ENCODE assay signal across 30 mouse cellular contexts in the genomic region with DNA sequence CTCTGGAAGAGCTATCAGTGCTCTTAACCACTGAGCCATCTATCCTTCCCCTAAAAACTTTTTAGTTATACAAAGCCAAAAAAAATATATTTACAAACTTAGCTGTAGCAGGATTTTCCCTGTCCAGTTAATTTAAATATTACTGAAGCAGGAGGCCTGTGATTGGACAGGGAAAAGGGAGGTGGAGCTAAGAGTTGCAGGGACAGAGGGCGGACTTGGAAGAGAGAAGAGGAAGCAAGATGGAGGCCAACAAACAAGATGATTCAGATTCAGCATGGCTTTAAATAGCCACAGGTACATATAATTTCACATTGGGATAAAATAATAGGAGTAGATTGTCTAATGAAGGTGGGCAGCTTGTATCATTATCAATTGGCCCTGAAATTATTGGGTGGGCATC. TPM values are rescaled to one million over a fixed set of nuclear protein-coding genes. Genes with fewer than 3 reads are reported as not detected.
DNase-seq lines count a peak whose midpoint lies in the region; TF ChIP-seq lines count a peak whose summit lies in the region.
"Had no signal": no experiment of that assay in that cellular context is flagged by ENCODE, and none has a peak within 500 bp of the region (broad histone marks: within the 10 kb centered on the region; RNA-seq: fewer than 3 reads in every experiment).

No protein-coding gene starts in this region.

- TF ChIP-seq RAD21 in CH12.LX (IDR thresholded peaks at IDR 0.05; ENCODE audit: low read depth, low read length): no peak

- H3K36me3 ChIP-seq in CH12.LX (replicated peaks in 1 of 2; ENCODE audit: control insufficient read depth in 1 of 2, insufficient read depth in 1 of 2, low read length in 1 of 2): peaks cover 5 to 55% of the 10 kb centered on the region in 2 experiments
- no peaks in the 10 kb centered on the region for H3K36me3 ChIP-seq in ES-E14 (ENCODE audit: control insufficient read depth, insufficient read depth, low read length, poor library complexity, severe bottlenecking)
- H3K36me3 ChIP-seq: heart, embryonic 12.5 days; heart, embryonic 15.5 days had no signal

- no peak for TF ChIP-seq POLR2A in CH12.LX (IDR thresholded peaks at IDR 0.05; ENCODE audit: low read depth, low read length)

- in situ Hi-C loops in CH12.LX (cut with MboI; ENCODE audit: low pct_ligation_motif_present, low pct_unique_long_range_greater_than_20kb, low sequenced_read_pairs): no loop called here
- in situ Hi-C loops in ES-E14 (cut with MboI; ENCODE audit: low sequenced_read_pairs in 2 of 2, unreplicated experiment in 2 of 2): no loop called here

- peak; percentile 23 for DNase-seq in 3T3-L1 (ENCODE audit: low read depth, low spot score)
- peak; percentile 13 for DNase-seq in CH12.LX (ENCODE audit: extremely low read depth)
- no peak for DNase-seq in ES-E14 (ENCODE audit: low read depth, low spot score)
- DNase-seq in ZHBTc4 (ENCODE audit: low read depth, low spot score): peak; percentile 66
- DNase-seq in adrenal gland, postnatal 14 days: no peak
- DNase-seq in adrenal gland, adult (ENCODE audit: inconsistent age in 2 of 2, low spot score in 1 of 2): no peak
- DNase-seq: adrenal gland, postnatal 10 days; cerebellum, adult 11 months; cerebellum, adult 2 months; cerebellum, adult 9-11 months; cerebellum, postnatal 36 days; embryo, embryonic 11 days; forebrain, postnatal 0 days; gastrocnemius, adult 2 months; gastrocnemius, postnatal 14 days; heart, adult 18-20 months; heart, postnatal 10 days; heart, postnatal 4 days; kidney, adult 18-20 months; kidney, adult 9 months had no signal

- no peak overlapping the region for H3K27ac ChIP-seq in CH12.LX (ENCODE audit: insufficient read depth, low read depth)
- no peak overlapping the region for H3K27ac ChIP-seq in ES-E14 (ENCODE audit: insufficient read depth, low read depth, low read length, poor library complexity, severe bottlenecking)
- H3K27ac ChIP-seq: embryonic facial prominence, embryonic 10.5 days; embryonic facial prominence, embryonic 13.5 days; forebrain, embryonic 10.5 days; forebrain, embryonic 13.5 days; gastrocnemius, adult 2 months; heart, embryonic 15.5 days; hindbrain, embryonic 14.5 days; hindbrain, postnatal 0 days had no signal

- no peak overlapping the region for H3K9ac ChIP-seq in CH12.LX (ENCODE audit: insufficient read depth, low read depth)
- no peak overlapping the region for H3K9ac ChIP-seq in ES-E14 (ENCODE audit: insufficient read depth, low read depth, low read length, poor library complexity, severe bottlenecking)
- H3K9ac ChIP-seq: embryonic facial prominence, embryonic 13.5 days; forebrain, embryonic 13.5 days; forebrain, postnatal 0 days; heart, embryonic 12.5 days; heart, embryonic 15.5 days; hindbrain, embryonic 14.5 days had no signal

- no peak overlapping the region for H3K4me2 ChIP-seq in CH12.LX (ENCODE audit: insufficient read depth, low read depth, poor library complexity, severe bottlenecking)
- H3K4me2 ChIP-seq: embryonic facial prominence, embryonic 13.5 days; forebrain, embryonic 13.5 days; heart, embryonic 12.5 days; heart, embryonic 15.5 days; hindbrain, embryonic 14.5 days had no signal

- dilution Hi-C loops in CH12.LX (cut with MboI; ENCODE audit: extremely low pct_ligation_motif_present, extremely low pct_unique_long_range_greater_than_20kb, low sequenced_read_pairs): no loop called here

- H3K4me3 ChIP-seq in CH12.LX (replicated peaks in 1 of 3; ENCODE audit: low read depth in 2 of 3, low read length in 2 of 3, poor library complexity in 1 of 3) (no peak overlapping the region), ES-E14 (ENCODE audit: insufficient read depth in 1 of 2, low read depth in 1 of 2, low read length in 2 of 2, poor library complexity in 1 of 2, severe bottlenecking in 1 of 2) (peak overlapping the region; percentile 39 to 50; a peak in 3 of 4 replicates)
- H3K4me3 ChIP-seq: embryonic facial prominence, embryonic 10.5 days; embryonic facial prominence, embryonic 13.5 days; erythroblast, embryonic 14.5 days; forebrain, embryonic 10.5 days; forebrain, embryonic 13.5 days; gastrocnemius, adult 2 months; heart, embryonic 12.5 days; heart, embryonic 15.5 days had no signal

- no peaks in the 10 kb centered on the region for H3K27me3 ChIP-seq in CH12.LX (replicated peaks)
- H3K27me3 ChIP-seq: embryonic facial prominence, embryonic 13.5 days; forebrain, embryonic 13.5 days; heart, embryonic 12.5 days; heart, embryonic 15.5 days had no signal

- H3K4me1 ChIP-seq in CH12.LX (ENCODE audit: control insufficient read depth in 1 of 2, insufficient read depth in 2 of 2) (peaks cover 0 to 14% of the 10 kb centered on the region in 2 experiments; a peak in 1 of 4 replicates), ES-E14 (ENCODE audit: control insufficient read depth in 2 of 2, insufficient read depth in 2 of 2, low read length in 2 of 2, poor library complexity in 1 of 2) (peaks cover 6 to 13% of the 10 kb centered on the region in 2 experiments; a peak in 3 of 4 replicates)
- H3K4me1 ChIP-seq: embryonic facial prominence, embryonic 10.5 days; embryonic facial prominence, embryonic 13.5 days; forebrain, embryonic 10.5 days had no signal

- TF ChIP-seq CTCF in CH12.LX (conservative IDR thresholded peaks at IDR 0.05 in 1 of 2, IDR thresholded peaks at IDR 0.05 in 1 of 2; ENCODE audit: low read depth in 2 of 2, low read length in 2 of 2): no peak

- H3K9me3 ChIP-seq in CH12.LX (replicated peaks; ENCODE audit: low read length) (peaks cover 2% of the 10 kb centered on the region), ES-E14 (ENCODE audit: control insufficient read depth, insufficient read depth, low read depth, low read length) (no peaks in the 10 kb centered on the region)
- H3K9me3 ChIP-seq: embryonic facial prominence, embryonic 10.5 days; embryonic facial prominence, embryonic 13.5 days; forebrain, embryonic 10.5 days; forebrain, embryonic 13.5 days; G1E; heart, embryonic 12.5 days; heart, embryonic 15.5 days had no signal

- no peak for TF ChIP-seq EP300 in CH12.LX (IDR thresholded peaks at IDR 0.05; ENCODE audit: low read length)

- H3K79me2 ChIP-seq in CH12.LX (replicated peaks; ENCODE audit: control insufficient read depth, extremely low read depth, insufficient read depth, poor library complexity, severe bottlenecking): peaks cover 87% of the 10 kb centered on the region

TF ChIP-seq in CH12.LX, 34 proteins besides CTCF, POLR2A, EP300 and RAD21:
- TF ChIP-seq SMC3 (IDR thresholded peaks at IDR 0.05; ENCODE audit: low read depth, low read length): no peak
- no peak for TF ChIP-seq CHD2 (IDR thresholded peaks at IDR 0.05; ENCODE audit: low read length)
- no peak for TF ChIP-seq GABPA (IDR thresholded peaks at IDR 0.05; ENCODE audit: insufficient replicate concordance, low read depth, low read length)
- TF ChIP-seq TCF12 (IDR thresholded peaks at IDR 0.05; ENCODE audit: low read depth, low read length): no peak
- TF ChIP-seq ELF1 (IDR thresholded peaks at IDR 0.05; ENCODE audit: low read depth, low read length): no peak
- no peak for TF ChIP-seq MXI1 (IDR thresholded peaks at IDR 0.05; ENCODE audit: low read depth, low read length)
- TF ChIP-seq TBP (conservative IDR thresholded peaks at IDR 0.05; ENCODE audit: low read depth, low read length): no peak
- TF ChIP-seq MAZ (IDR thresholded peaks at IDR 0.05; ENCODE audit: low read depth, low read length): no peak
- no peak for TF ChIP-seq ETS1 (conservative IDR thresholded peaks at IDR 0.05; ENCODE audit: low read depth, low read length)
- no peak for TF ChIP-seq ZMIZ1 (IDR thresholded peaks at IDR 0.05; ENCODE audit: low read depth, low read length)
- TF ChIP-seq E2F4 (IDR thresholded peaks at IDR 0.05; ENCODE audit: insufficient replicate concordance, low read depth, low read length): no peak
- TF ChIP-seq SIN3A (IDR thresholded peaks at IDR 0.05; ENCODE audit: low read length): no peak
- TF ChIP-seq MAFK (IDR thresholded peaks at IDR 0.05; ENCODE audit: insufficient replicate concordance, low read length): no peak

TF ChIP-seq in ES-E14, 5 proteins besides CTCF, POLR2A, EP300 and RAD21:
- TF ChIP-seq CHD2 (IDR thresholded peaks at IDR 0.05; ENCODE audit: low read depth, low read length) (no peak), ZNF384 (IDR thresholded peaks at IDR 0.05; ENCODE audit: low read depth, low read length) (no peak), MAFK (IDR thresholded peaks at IDR 0.05; ENCODE audit: insufficient read depth, low read depth, low read length) (no peak), ZC3H11A (IDR thresholded peaks at IDR 0.05; ENCODE audit: borderline replicate concordance, low read depth, low read length) (no peak), HCFC1 (IDR thresholded peaks at IDR 0.05; ENCODE audit: borderline replicate concordance, insufficient read depth, low read length) (no peak)
TF ChIP-seq in ES-E14: peak in this region for 0.

RNA-seq across cellular contexts. Expression of a gene that starts 13.8 kb away (rescaled TPM):
- total RNA-seq in CH12.LX (2012; rRNA removed): 53.9 and 54.5 TPM in 2 replicates
- 107 and 143 TPM in 2 replicates for total RNA-seq in CH12.LX (2014; rRNA removed)
- 136 and 140 TPM in 2 replicates for polyA plus RNA-seq in CH12.LX (2012; ENCODE audit: insufficient read length, low read depth)
- 41.8 and 64.6 TPM in 2 replicates for total RNA-seq in ES-E14 (2012; rRNA removed)
- 140 and 142 TPM in 2 replicates for total RNA-seq in adrenal gland, postnatal 14 days (2021)

RNA-seq across cellular contexts. Expression of a gene that starts 60.0 kb away (rescaled TPM):
- total RNA-seq in CH12.LX (2012; rRNA removed) (79.3 and 100 TPM in 2 replicates), CH12.LX (2014; rRNA removed) (80.0 and 90.7 TPM in 2 replicates), ES-E14 (2012; rRNA removed) (52.5 and 72.7 TPM in 2 replicates)
- 111 and 119 TPM in 2 replicates for polyA plus RNA-seq in CH12.LX (2012; ENCODE audit: insufficient read length, low read depth)
- 24.1 and 29.2 TPM in 2 replicates for total RNA-seq in adrenal gland, postnatal 14 days (2021)

Comparison
In these comparisons a context has a peak if more than half of its experiments do, and no peak if none do; other contexts are left out.
1. DNase-seq: peak in 3T3-L1 (single experiment), CH12.LX (single experiment) and ZHBTc4 (single experiment); none in ES-E14 (single experiment), adrenal gland, postnatal 14 days (single experiment) and adrenal gland, adult (0 of 2).
2. H3K4me3 ChIP-seq: peak in ES-E14 (2 of 2); none in CH12.LX (0 of 3).